Mouse (Mus musculus): Measurements from ENCODE around the gene Zfc3h1. TPM values are rescaled to one million over a fixed set of nuclear protein-coding genes. Genes with fewer than 3 reads are reported as not detected.
A peak's percentile ranks its signal among the peaks of the same experiment; 100 is the strongest.

Zfc3h1 gene
- polyA plus RNA-seq, 2 experiments from 2014 or later: 23.2 to 35.4 TPM

- ATAC-seq: peak; percentile 28
Measured at GRCm38 (mm10) chr10:115385018-115386002, 551 bp downstream of the Zfc3h1 start.

GRCm38 (mm10) chr10:115387891-115388290 is 3.1 kb downstream of the Zfc3h1 start:
- no peak for ATAC-seq

- ATAC-seq: no peak
Measured at GRCm38 (mm10) chr10:115391076-115391475, 6.3 kb downstream of the Zfc3h1 start.

- ATAC-seq: no peak
Measured at GRCm38 (mm10) chr10:115391896-115392295, 7.1 kb downstream of the Zfc3h1 start.

- ATAC-seq: peak; percentile 80
Measured at GRCm38 (mm10) chr10:115406393-115406792, 21.6 kb downstream of the Zfc3h1 start.

GRCm38 (mm10) chr10:115413496-115413895 is 28.7 kb downstream of the Zfc3h1 start:
- ATAC-seq: peak; percentile 41

- peak; percentile 50 for ATAC-seq
Measured at GRCm38 (mm10) chr10:115414056-115414455, 29.3 kb downstream of the Zfc3h1 start.

GRCm38 (mm10) chr10:115421976-115422375 is 37.2 kb downstream of the Zfc3h1 start:
- no peak for ATAC-seq

- no peak for ATAC-seq
Measured at GRCm38 (mm10) chr10:115425351-115425750, 40.6 kb downstream of the Zfc3h1 start.

GRCm38 (mm10) chr10:115437286-115437685 is 52.5 kb downstream of the Zfc3h1 start:
- no peak for ATAC-seq

- ATAC-seq: no peak
Measured at GRCm38 (mm10) chr10:115448614-115449013, 63.9 kb downstream of the Zfc3h1 start.

GRCm38 (mm10) chr10:115457368-115458021 is 72.7 kb downstream of the Zfc3h1 start:
- ATAC-seq: no peak

GRCm38 (mm10) chr10:115462646-115463045 is 77.9 kb downstream of the Zfc3h1 start:
- ATAC-seq: no peak

- no peak for ATAC-seq
Measured at GRCm38 (mm10) chr10:115465072-115465471, 80.3 kb downstream of the Zfc3h1 start.

- ATAC-seq: no peak
Measured at GRCm38 (mm10) chr10:115465778-115466177, 81.0 kb downstream of the Zfc3h1 start.

- no peak for ATAC-seq
Measured at GRCm38 (mm10) chr10:115467985-115468384, 83.2 kb downstream of the Zfc3h1 start.

- no peak for ATAC-seq
Measured at GRCm38 (mm10) chr10:115468632-115469031, 83.9 kb downstream of the Zfc3h1 start.

GRCm38 (mm10) chr10:115469040-115469439 is 84.3 kb downstream of the Zfc3h1 start:
- ATAC-seq: no peak

GRCm38 (mm10) chr10:115470621-115471334 is 86.0 kb downstream of the Zfc3h1 start:
- no peak for ATAC-seq

- ATAC-seq: no peak
Measured at GRCm38 (mm10) chr10:115473213-115473961, 88.6 kb downstream of the Zfc3h1 start.

- no peak for ATAC-seq
Measured at GRCm38 (mm10) chr10:115475000-115475550, 90.3 kb downstream of the Zfc3h1 start.

GRCm38 (mm10) chr10:115476506-115476905 is 91.7 kb downstream of the Zfc3h1 start:
- ATAC-seq: no peak

All from activated CD4-positive, CD25-positive, alpha-beta regulatory T cell, adult 4 months (primary cell).